Mouse (Mus musculus) ovary, postnatal 36 days (tissue): ENCODE results near the gene Rasgef1b.

ENCODE experiments used
- DNase-seq: peaks from one replicate; pipeline ENCODE4 v3.0.0; 2022; ENCODE audit warnings: low spot score, mixed read lengths

Gene Rasgef1b

GRCm38 (mm10) chr5:99602244-99603023 is 126.4 kb downstream of the Rasgef1b start:
- no peak for DNase-seq

- DNase-seq, result no peak
Measured at GRCm38 (mm10) chr5:99599376-99599775, 129.5 kb downstream of the Rasgef1b start.

GRCm38 (mm10) chr5:99598470-99599110 is 130.3 kb downstream of the Rasgef1b start:
- no peak for DNase-seq

GRCm38 (mm10) chr5:99597701-99598100 is 131.2 kb downstream of the Rasgef1b start:
- DNase-seq, result no peak

GRCm38 (mm10) chr5:99591348-99591747 is 137.5 kb downstream of the Rasgef1b start:
- no peak for DNase-seq

- no peak for DNase-seq
Measured at GRCm38 (mm10) chr5:99590539-99590938, 138.3 kb downstream of the Rasgef1b start.

- no peak for DNase-seq
Measured at GRCm38 (mm10) chr5:99587994-99588393, 140.9 kb downstream of the Rasgef1b start.

GRCm38 (mm10) chr5:99587589-99587988 is 141.3 kb downstream of the Rasgef1b start:
- DNase-seq, result no peak

- DNase-seq, result no peak
Measured at GRCm38 (mm10) chr5:99586287-99586686, 142.6 kb downstream of the Rasgef1b start.

- DNase-seq, result no peak
Measured at GRCm38 (mm10) chr5:99585166-99585898, 143.5 kb downstream of the Rasgef1b start.

GRCm38 (mm10) chr5:99584266-99584665 is 144.6 kb downstream of the Rasgef1b start:
- peak; percentile 32 for DNase-seq

- no peak for DNase-seq
Measured at GRCm38 (mm10) chr5:99582055-99582454, 146.8 kb downstream of the Rasgef1b start.

GRCm38 (mm10) chr5:99578692-99579091 is 150.2 kb downstream of the Rasgef1b start:
- DNase-seq, result peak; percentile 32

- DNase-seq, result no peak
Measured at GRCm38 (mm10) chr5:99575897-99576296, 153.0 kb downstream of the Rasgef1b start.

GRCm38 (mm10) chr5:99564501-99565323 is 164.2 kb downstream of the Rasgef1b start:
- no peak for DNase-seq

GRCm38 (mm10) chr5:99562096-99562495 is 166.8 kb downstream of the Rasgef1b start:
- DNase-seq, result no peak

GRCm38 (mm10) chr5:99559814-99560213 is 169.1 kb downstream of the Rasgef1b start:
- no peak for DNase-seq

- no peak for DNase-seq
Measured at GRCm38 (mm10) chr5:99558231-99558630, 170.6 kb downstream of the Rasgef1b start.

GRCm38 (mm10) chr5:99552645-99553044 is 176.2 kb downstream of the Rasgef1b start:
- DNase-seq, result no peak

GRCm38 (mm10) chr5:99544664-99545494 is 184.0 kb downstream of the Rasgef1b start:
- DNase-seq, result no peak
